Mouse (Mus musculus): Measurements from ENCODE around the gene Tjp3. TPM values are rescaled to one million over a fixed set of nuclear protein-coding genes. Genes with fewer than 3 reads are reported as not detected.

The Tjp3 gene
- polyA plus RNA-seq, 1 experiment, result 3.0 TPM

DNA sequence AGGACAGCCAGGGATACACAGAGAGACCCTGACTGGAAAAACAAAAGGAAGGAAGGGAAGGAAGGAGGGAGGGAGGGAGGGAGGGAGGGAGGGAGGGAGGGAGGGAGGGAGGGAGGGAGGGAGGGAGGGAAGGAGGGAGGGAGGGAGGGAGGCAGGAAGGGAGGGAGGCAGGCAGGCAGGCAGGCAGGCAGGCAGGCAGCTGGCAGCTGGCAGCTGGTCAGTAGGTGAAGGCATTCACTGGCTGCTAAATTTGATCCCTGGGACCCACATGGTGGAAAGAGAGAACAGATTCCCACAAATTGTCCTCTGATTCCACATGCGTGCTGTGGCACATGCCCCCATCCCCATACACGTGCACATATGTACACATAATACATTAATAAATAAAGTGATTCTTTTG, 52.8 kb downstream of the Tjp3 start:
- WGBS, result 89% methylated on average over 2 of the region's 2 CpGs
- H3K27ac ChIP-seq (ENCODE audit: control insufficient read depth, insufficient read depth, low read depth, low read length, poor library complexity), result no peak overlapping the region
- no peak for TF ChIP-seq CTCF (IDR thresholded peaks at IDR 0.05; ENCODE audit: control insufficient read depth, insufficient read depth, low read length)
- no peak for TF ChIP-seq POLR2A (IDR thresholded peaks at IDR 0.05; ENCODE audit: borderline replicate concordance, control insufficient read depth, low read depth, low read length)
- no peak overlapping the region for H3K4me3 ChIP-seq (replicated peaks; ENCODE audit: control insufficient read depth, low read depth, low read length)
- H3K4me1 ChIP-seq (ENCODE audit: control insufficient read depth, insufficient read depth, low read length), result no peaks in the 10 kb centered on the region

DNA sequence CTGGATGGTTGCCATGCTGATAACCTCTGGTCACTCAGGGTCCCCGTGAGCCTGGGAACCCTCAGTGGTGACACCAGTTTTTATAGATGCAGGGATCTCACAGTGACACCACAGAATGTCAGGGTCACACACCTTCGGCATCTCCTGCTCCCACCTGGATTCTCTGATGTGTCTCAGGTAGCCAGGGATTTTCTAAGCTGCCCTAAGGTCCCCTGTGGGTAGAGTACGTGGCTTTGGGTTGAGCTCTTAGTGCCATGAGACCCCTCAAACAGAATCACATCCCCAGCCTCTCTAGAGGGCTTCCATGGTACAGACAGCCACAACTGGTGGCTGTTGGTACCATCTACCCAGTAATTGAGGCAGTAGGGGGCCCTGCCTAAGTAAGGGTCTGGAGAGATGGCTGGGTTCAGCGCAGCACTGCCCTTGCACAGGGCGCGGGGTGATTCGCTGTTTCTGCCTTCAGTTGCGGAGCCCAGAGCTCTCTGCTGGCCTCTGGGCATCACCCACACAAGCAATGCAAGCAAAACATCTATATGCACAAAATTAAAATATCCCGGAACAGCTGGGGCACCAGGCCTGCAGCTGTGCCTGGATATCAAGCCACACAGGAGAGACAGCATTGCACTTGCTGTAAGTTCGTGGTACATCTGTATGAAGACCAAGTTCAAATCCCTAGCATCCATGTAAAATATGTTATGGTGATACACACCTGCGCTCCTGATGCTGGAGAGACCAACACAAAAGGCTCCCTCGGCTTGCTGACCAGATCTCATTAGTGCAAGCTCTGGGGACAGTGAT, 54.7 kb downstream of the Tjp3 start:
- 81% methylated on average over 12 of the region's 12 CpGs for WGBS
- TF ChIP-seq CTCF (IDR thresholded peaks at IDR 0.05; ENCODE audit: control insufficient read depth, insufficient read depth, low read length) (no peak), POLR2A (IDR thresholded peaks at IDR 0.05; ENCODE audit: borderline replicate concordance, control insufficient read depth, low read depth, low read length) (no peak)

DNA sequence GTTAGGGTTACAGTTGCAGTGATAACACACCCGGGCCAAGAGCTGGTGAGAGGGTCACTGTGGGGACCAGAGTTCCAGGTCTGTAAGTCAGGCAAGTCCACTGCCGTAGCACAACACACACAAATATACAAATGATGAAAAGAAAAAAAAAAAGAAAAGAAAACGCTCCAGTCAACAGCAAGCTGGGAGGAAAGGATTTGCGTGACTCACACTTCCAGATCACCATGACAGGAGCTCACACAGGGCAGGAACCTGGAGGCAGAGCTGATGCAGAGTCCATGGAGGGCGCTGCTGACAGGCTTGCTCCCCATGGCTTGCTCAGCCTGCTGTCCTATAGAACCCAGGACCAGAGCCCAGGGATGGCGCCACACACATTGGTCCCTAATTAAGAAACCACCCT, 57.2 kb downstream of the Tjp3 start:
- WGBS, result 86% methylated on average over 6 of the region's 6 CpGs
- TF ChIP-seq POLR2A (IDR thresholded peaks at IDR 0.05; ENCODE audit: borderline replicate concordance, control insufficient read depth, low read depth, low read length) (no peak), CTCF (IDR thresholded peaks at IDR 0.05; ENCODE audit: control insufficient read depth, insufficient read depth, low read length) (no peak)
- H3K27ac ChIP-seq (ENCODE audit: control insufficient read depth, insufficient read depth, low read depth, low read length, poor library complexity), result no peak overlapping the region
- no peaks in the 10 kb centered on the region for H3K4me1 ChIP-seq (ENCODE audit: control insufficient read depth, insufficient read depth, low read length)
- H3K4me3 ChIP-seq (replicated peaks; ENCODE audit: control insufficient read depth, low read depth, low read length), result no peak overlapping the region

More for the DNA sequence above, 54.7 kb downstream of the Tjp3 start:
- H3K27ac ChIP-seq (ENCODE audit: control insufficient read depth, insufficient read depth, low read depth, low read length, poor library complexity), result no peak overlapping the region
- no peaks in the 10 kb centered on the region for H3K4me1 ChIP-seq (ENCODE audit: control insufficient read depth, insufficient read depth, low read length)
- no peak overlapping the region for H3K4me3 ChIP-seq (replicated peaks; ENCODE audit: control insufficient read depth, low read depth, low read length)

DNA sequence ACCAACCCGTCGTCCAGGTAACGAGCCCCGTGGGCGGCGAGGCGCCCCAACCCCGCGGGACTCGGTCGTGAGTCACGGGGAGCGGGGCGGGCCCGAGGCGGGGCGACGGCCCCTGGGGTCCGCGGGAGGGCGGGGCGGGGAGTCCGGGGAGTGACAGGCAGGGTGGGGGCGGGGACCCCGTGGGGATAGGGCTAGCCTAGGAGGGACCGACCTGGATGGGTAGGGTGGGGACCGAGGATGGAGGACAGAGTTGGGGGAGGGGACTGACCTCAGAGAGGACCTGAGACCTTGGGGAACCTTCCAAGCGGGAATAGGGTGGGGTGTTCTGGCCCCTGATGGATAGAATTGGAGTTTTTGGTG, 58.2 kb downstream of the Tjp3 start:
- Histone ChIP-seq H3K4me3 (replicated peaks; ENCODE audit: control insufficient read depth, low read depth, low read length) (peak overlapping the region; percentile 59), H3K27ac (ENCODE audit: control insufficient read depth, insufficient read depth, low read depth, low read length, poor library complexity) (no peak overlapping the region), H3K4me1 (ENCODE audit: control insufficient read depth, insufficient read depth, low read length) (no peaks in the 10 kb centered on the region)
- TF ChIP-seq POLR2A (IDR thresholded peaks at IDR 0.05; ENCODE audit: borderline replicate concordance, control insufficient read depth, low read depth, low read length), result no peak
- TF ChIP-seq CTCF (IDR thresholded peaks at IDR 0.05; ENCODE audit: control insufficient read depth, insufficient read depth, low read length), result no peak
- 3% methylated on average over 28 of the region's 28 CpGs for WGBS

DNA sequence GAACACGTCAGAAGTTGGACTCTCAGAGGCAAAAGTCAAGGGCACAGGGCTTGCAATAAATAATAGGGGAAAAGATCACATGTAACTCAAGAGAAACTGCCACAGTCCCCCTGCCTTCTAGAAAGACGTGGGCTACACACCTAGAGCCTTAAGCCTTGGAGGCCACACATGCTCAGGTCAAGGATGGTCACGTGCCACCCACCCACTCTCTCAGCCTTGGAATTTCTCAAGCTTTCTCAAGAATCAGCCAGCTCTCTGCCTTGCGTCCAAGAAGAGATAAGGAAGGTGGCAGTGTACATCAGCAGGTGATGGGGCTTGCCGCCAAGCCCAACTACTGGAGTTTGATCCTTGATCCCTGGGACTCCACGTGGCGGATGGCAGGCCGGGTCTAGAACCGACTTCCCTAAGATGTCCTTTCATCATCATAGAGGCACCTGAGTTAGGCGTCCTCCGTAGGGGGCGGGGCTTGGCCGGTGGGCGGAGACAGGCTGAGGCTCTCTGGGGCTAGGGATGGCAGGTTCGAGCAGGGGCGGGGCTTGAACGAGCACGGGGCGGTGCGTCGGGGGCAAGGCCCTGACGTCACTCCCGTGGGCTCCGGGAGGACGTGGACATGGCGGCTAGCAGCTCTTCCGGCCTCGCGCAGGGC, 58.7 kb downstream of the Tjp3 start, which contains the start of gene Zfr2:
Gene Zfr2 (plus strand): TSS at position 576 of the 646 bp plus-strand sequence.
- WGBS, result 8% methylated on average over 29 of the region's 29 CpGs
- Histone ChIP-seq H3K4me3 (replicated peaks; ENCODE audit: control insufficient read depth, low read depth, low read length) (peak within 1 kb of the TSS; percentile 59), H3K4me1 (ENCODE audit: control insufficient read depth, insufficient read depth, low read length) (no peaks in the 10 kb centered on the region), H3K27ac (ENCODE audit: control insufficient read depth, insufficient read depth, low read depth, low read length, poor library complexity) (no peak within 1 kb of the TSS)
- TF ChIP-seq CTCF (IDR thresholded peaks at IDR 0.05; ENCODE audit: control insufficient read depth, insufficient read depth, low read length) (no peak), POLR2A (IDR thresholded peaks at IDR 0.05; ENCODE audit: borderline replicate concordance, control insufficient read depth, low read depth, low read length) (peak; percentile 57; the same call in 1 of the 2 replicates)

DNA sequence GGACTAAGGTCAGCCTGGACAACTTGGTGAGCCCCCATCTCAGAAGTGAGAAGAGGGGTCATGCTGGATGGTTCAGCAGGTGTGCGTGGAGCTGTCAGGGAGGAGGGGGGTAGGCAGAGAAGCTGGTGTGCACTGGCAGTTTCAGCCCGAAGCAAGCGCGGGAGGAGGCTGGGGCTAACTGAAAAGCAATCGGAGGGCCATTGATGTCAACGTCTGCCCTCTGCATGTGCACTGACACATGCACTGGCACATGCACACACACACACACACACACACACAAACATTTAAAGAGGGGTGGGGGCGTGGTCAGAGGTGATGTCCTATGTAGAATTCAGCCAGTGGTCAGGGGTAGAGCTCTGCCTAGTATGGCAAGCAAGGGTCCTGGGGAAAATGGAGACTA, 59.9 kb downstream of the Tjp3 start:
- WGBS, result 46% methylated on average over 7 of the region's 7 CpGs
- TF ChIP-seq POLR2A (IDR thresholded peaks at IDR 0.05; ENCODE audit: borderline replicate concordance, control insufficient read depth, low read depth, low read length) (no peak), CTCF (IDR thresholded peaks at IDR 0.05; ENCODE audit: control insufficient read depth, insufficient read depth, low read length) (no peak)
- no peak overlapping the region for H3K4me3 ChIP-seq (replicated peaks; ENCODE audit: control insufficient read depth, low read depth, low read length)
- no peaks in the 10 kb centered on the region for H3K4me1 ChIP-seq (ENCODE audit: control insufficient read depth, insufficient read depth, low read length)
- no peak overlapping the region for H3K27ac ChIP-seq (ENCODE audit: control insufficient read depth, insufficient read depth, low read depth, low read length, poor library complexity)

DNA sequence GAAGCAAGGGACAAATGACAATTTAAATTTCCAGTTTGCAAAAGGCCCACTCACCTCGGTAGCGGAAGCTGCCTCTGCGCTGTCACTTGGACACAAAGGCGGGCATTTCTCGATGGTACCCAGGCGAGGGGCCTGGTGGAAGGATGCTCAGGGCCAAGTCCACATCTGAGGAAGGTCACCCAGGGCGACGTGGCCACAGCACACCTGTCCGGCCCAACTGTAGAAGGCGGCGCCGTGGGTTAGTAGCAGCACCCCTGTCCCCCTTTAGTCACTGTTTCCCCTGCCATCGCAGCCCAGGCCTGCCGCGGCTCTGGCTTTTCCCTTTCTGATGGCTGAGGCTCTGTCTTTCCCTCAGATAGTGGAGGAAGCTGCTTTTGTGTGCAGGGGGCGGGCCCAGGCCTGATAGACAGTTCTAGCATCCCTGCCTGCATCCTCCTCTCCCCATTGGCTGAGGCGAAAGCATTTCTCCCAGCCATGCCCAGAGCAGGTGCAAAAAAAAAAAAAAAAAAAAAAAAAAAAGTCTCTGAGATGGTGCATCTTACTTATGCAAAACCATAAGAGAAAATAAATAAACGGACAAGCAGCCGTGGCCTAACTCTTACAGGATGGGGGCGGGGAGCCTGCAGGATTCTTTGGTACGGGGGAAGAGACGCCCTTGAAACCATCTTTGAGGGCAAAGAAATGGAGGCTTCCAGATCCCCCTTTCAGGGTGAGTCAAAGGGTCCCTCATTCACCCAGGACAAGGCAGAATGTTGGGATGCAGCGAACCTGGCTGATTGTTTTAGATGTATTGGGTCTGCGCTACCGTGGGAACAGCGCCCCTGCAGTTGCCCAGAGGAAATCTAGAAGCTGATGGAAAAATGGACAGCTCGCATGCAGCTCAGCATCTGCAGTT, 60.7 kb downstream of the Tjp3 start, which contains the start of gene Atcay:
Gene Atcay (minus strand): TSS at position 396 of the 895 bp plus-strand sequence.
- WGBS, result 11% methylated on average over 27 of the region's 27 CpGs
- no peak within 1 kb of the TSS for H3K4me3 ChIP-seq (replicated peaks; ENCODE audit: control insufficient read depth, low read depth, low read length)

More for the DNA sequence above, 60.7 kb downstream of the Tjp3 start, which contains the start of gene Atcay:
- Histone ChIP-seq H3K4me1 (ENCODE audit: control insufficient read depth, insufficient read depth, low read length) (no peaks in the 10 kb centered on the region), H3K27ac (ENCODE audit: control insufficient read depth, insufficient read depth, low read depth, low read length, poor library complexity) (no peak within 1 kb of the TSS)
- TF ChIP-seq CTCF (IDR thresholded peaks at IDR 0.05; ENCODE audit: control insufficient read depth, insufficient read depth, low read length) (peak; percentile 41; the same call in 1 of the 2 replicates), POLR2A (IDR thresholded peaks at IDR 0.05; ENCODE audit: borderline replicate concordance, control insufficient read depth, low read depth, low read length) (no peak)

All from bone marrow, adult 2 months (tissue).